Mouse (Mus musculus): Measurements from ENCODE around the gene Gbp8. TPM values are rescaled to one million over a fixed set of nuclear protein-coding genes. Genes with fewer than 3 reads are reported as not detected.

Gbp8 gene
- polyA plus RNA-seq (2012; rRNA removed) = 0.65 and 0.88 TPM in 2 replicates

GRCm38 (mm10) chr5:105139409-105140088 lies at the start of gene Gbp8, which contains the start of the genes Gbp9 and Gbp4:
TSS of gene Gbp8 (minus strand) at chr5:105139540.
TSS of gene Gbp9 (minus strand) at chr5:105139539.
TSS of gene Gbp4 (minus strand) at chr5:105139586.

GRCm38 (mm10) chr5:104982535-104982934 lies 156.8 kb downstream of the Gbp8 start, which contains the start of gene Abcg3:
TSS of gene Abcg3 (minus strand) at chr5:104982718.

Other genes starting within 250 kb of the Gbp8 start
- gene Abcg3, start 156.8 kb downstream of the Gbp8 start, polyA plus RNA-seq (2012; rRNA removed) = 0.30 and 0.47 TPM in 2 replicates
- 1.1 TPM in 2 replicates for gene Gbp9, start within 50 bp of the Gbp8 start, polyA plus RNA-seq (2012; rRNA removed)
- gene Gbp4, start within 50 bp of the Gbp8 start, polyA plus RNA-seq (2012; rRNA removed) = 2.5 and 3.1 TPM in 2 replicates
- 0.29 TPM in 1 of 2 replicates, not detected in the other for gene Gbp10, start 100.0 kb upstream of the Gbp8 start, polyA plus RNA-seq (2012; rRNA removed)
- gene Gm43302, start 154.2 kb upstream of the Gbp8 start, polyA plus RNA-seq (2012; rRNA removed) = 0.24 and 0.32 TPM in 2 replicates
- gene Gbp6, start 154.2 kb upstream of the Gbp8 start, polyA plus RNA-seq (2012; rRNA removed) = 0.71 and 1.2 TPM in 2 replicates